Mouse (Mus musculus) myocyte (in vitro differentiated cells): ENCODE measurements at regions not wholly inside any gene's neighbourhood (a gene's known extent, or its start where the extent isn't known, plus 50 kb on each side); places are given as distances from the start of the nearest gene placed in this dataset.

ENCODE experiments used
- CEBPB ChIP-seq: IDR thresholded peaks from 2 replicates; pipeline ENCODE4 v1.6.1; 2011; ENCODE audit warnings: mild to moderate bottlenecking, moderate library complexity; ENCODE audit not compliant: poor library complexity, insufficient read depth, severe bottlenecking
- MAX ChIP-seq: IDR thresholded peaks from one replicate; pipeline ENCODE4 v1.6.1; 2011; ENCODE audit warnings: low read depth, mild to moderate bottlenecking, control low read depth
- POLR2A ChIP-seq: IDR thresholded peaks from one replicate; pipeline ENCODE4 v1.6.1; 2011; ENCODE audit warnings: low read depth, mild to moderate bottlenecking, control low read depth, moderate library complexity; ENCODE audit not compliant: insufficient read length

DNA sequence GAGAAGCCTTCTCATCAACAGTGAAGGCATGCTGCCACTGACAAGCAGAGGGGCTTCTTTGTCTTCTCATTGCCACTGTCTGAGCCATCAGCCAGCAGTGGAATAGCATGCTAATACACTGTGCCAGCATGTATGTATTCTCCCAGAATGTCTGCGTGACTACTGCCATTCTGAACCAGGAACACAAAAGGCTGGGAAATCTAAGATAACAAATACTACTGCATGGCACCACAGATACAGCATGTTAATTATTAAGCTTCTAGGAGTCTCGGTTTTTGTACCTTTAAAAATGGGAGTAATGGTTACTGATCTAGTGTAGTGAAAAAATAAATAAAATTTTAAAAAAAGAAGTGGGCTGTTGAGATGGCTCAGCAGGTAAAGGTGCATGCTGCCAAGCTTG, 425.9 kb upstream of the Kif2a start:
- TF ChIP-seq POLR2A (no peak), CEBPB (no peak), MAX (no peak)
